Mouse (Mus musculus) gastrocnemius, adult 18-20 months (tissue): Measurements from ENCODE around the gene Gm21761. TPM values are rescaled to one million over a fixed set of nuclear protein-coding genes. Genes with fewer than 3 reads are reported as not detected.

ENCODE experiments used
- total RNA-seq, 2 experiments: library from RNA; stranded (reverse); gene quantifications; 2 replicates each; pipeline ENCODE4 v1.2.3; 2021

Gm21761 gene
- total RNA-seq, 2 experiments from 2014 or later, result not detected

Other genes starting within 250 kb of the Gm21761 start
- gene Hmgcs1, start 238.9 kb downstream of the Gm21761 start, total RNA-seq, result 10 to 100 TPM; 23.7 to 26.7 TPM
- gene Nim1k, start 173.4 kb downstream of the Gm21761 start, total RNA-seq, result 1 to 10 TPM; 1.3 to 1.6 TPM
- 10 to 100 TPM; 19.4 to 20.5 TPM for gene Zfp131, start 138.4 kb downstream of the Gm21761 start, total RNA-seq
- gene AF067063, start 99.1 kb downstream of the Gm21761 start, total RNA-seq, result not detected
- not detected for gene D13Ertd608e, start 93.3 kb downstream of the Gm21761 start, total RNA-seq
- not detected for gene Tcstv1, start 34.5 kb downstream of the Gm21761 start, total RNA-seq
- not detected for gene B020031M17Rik, start 21.5 kb upstream of the Gm21761 start, total RNA-seq
- not detected for gene Gm36079, start 97.7 kb upstream of the Gm21761 start, total RNA-seq
- under 1 TPM; 0.14 to 0.25 TPM for gene Gm21188, start 122.9 kb upstream of the Gm21761 start, total RNA-seq
- not detected for gene Gm20767, start 211.0 kb upstream of the Gm21761 start, total RNA-seq
- not detected for gene Gm21818, start 243.2 kb upstream of the Gm21761 start, total RNA-seq